Mouse (Mus musculus): ENCODE data around the gene Il11ra1. TPM values are rescaled to one million over a fixed set of nuclear protein-coding genes. Genes with fewer than 3 reads are reported as not detected.

The Il11ra1 gene
- total and polyA plus RNA-seq, 2 experiments from 2014 or later: 17.2 to 29.1 TPM

- H3K4me2 ChIP-seq (ENCODE audit: low read depth): peak within 1 kb of the TSS; percentile 65
- peak within 1 kb of the TSS; percentile 94 for H3K9ac ChIP-seq
Observed at GRCm38 (mm10) chr4:41722918-41723351, 23.1 kb downstream of the Il11ra1 start, which contains the start of gene Dctn3. TSS of gene Dctn3 (minus strand) at chr4:41723170.

GRCm38 (mm10) chr4:41726826-41727621 lies 27.2 kb downstream of the Il11ra1 start:
- no peak for TF ChIP-seq CTCF (IDR thresholded peaks at IDR 0.05; ENCODE audit: low read depth)
- H3K27me3 ChIP-seq (ENCODE audit: insufficient read depth, low read length): peaks cover 45% of the 10 kb centered on the region
- H3K9ac ChIP-seq: no peak overlapping the region
- no peak overlapping the region for H3K4me2 ChIP-seq (ENCODE audit: low read depth)
- no peak for ATAC-seq
- no peak for DNase-seq
- H3K27ac ChIP-seq (ENCODE audit: low read depth, low read length): no peak overlapping the region
- no peak overlapping the region for H3K4me3 ChIP-seq (ENCODE audit: low read depth, low read length)
- H3K36me3 ChIP-seq (ENCODE audit: insufficient read depth): no peaks in the 10 kb centered on the region
- WGBS: 4% methylated on average over 20 of the region's 20 CpGs
- peaks cover 5% of the 10 kb centered on the region; the same call in 1 of the 2 replicates for H3K4me1 ChIP-seq (ENCODE audit: insufficient read depth)
- no peaks in the 10 kb centered on the region for H3K9me3 ChIP-seq (ENCODE audit: low read length)

More at GRCm38 (mm10) chr4:41722918-41723351, 23.1 kb downstream of the Il11ra1 start, which contains the start of gene Dctn3:
- under 1% methylated on average over 27 of the region's 27 CpGs for WGBS
- Histone ChIP-seq H3K9me3 (ENCODE audit: low read length) (no peaks in the 10 kb centered on the region), H3K27ac (ENCODE audit: low read depth, low read length) (peak within 1 kb of the TSS; percentile 70), H3K27me3 (ENCODE audit: insufficient read depth, low read length) (peaks cover 23% of the 10 kb centered on the region), H3K36me3 (ENCODE audit: insufficient read depth) (peaks cover 26% of the 10 kb centered on the region), H3K4me3 (ENCODE audit: low read depth, low read length) (peak within 1 kb of the TSS; percentile 89), H3K4me1 (ENCODE audit: insufficient read depth) (peaks cover 10% of the 10 kb centered on the region; the same call in 1 of the 2 replicates)
- DNase-seq (peak; percentile 96), ATAC-seq (peak; percentile 99)
- TF ChIP-seq CTCF (IDR thresholded peaks at IDR 0.05; ENCODE audit: low read depth): no peak

- no peaks in the 10 kb centered on the region for H3K36me3 ChIP-seq (ENCODE audit: insufficient read depth)
- 2% methylated on average over 49 of the region's 50 CpGs for WGBS
- peak within 1 kb of the TSS; percentile 43 for H3K9ac ChIP-seq
- H3K4me2 ChIP-seq (ENCODE audit: low read depth): peak within 1 kb of the TSS; percentile 69
- no peaks in the 10 kb centered on the region; the same call in 1 of the 2 replicates for H3K4me1 ChIP-seq (ENCODE audit: insufficient read depth)
- peaks cover 34% of the 10 kb centered on the region for H3K27me3 ChIP-seq (ENCODE audit: insufficient read depth, low read length)
- TF ChIP-seq CTCF (IDR thresholded peaks at IDR 0.05; ENCODE audit: low read depth): no peak; the same call in 1 of the 2 replicates
- H3K9me3 ChIP-seq (ENCODE audit: low read length): no peaks in the 10 kb centered on the region
- ATAC-seq (no peak), DNase-seq (no peak)
- H3K4me3 ChIP-seq (ENCODE audit: low read depth, low read length): peak within 1 kb of the TSS; percentile 36
- H3K27ac ChIP-seq (ENCODE audit: low read depth, low read length): no peak within 1 kb of the TSS
Observed at GRCm38 (mm10) chr4:41731052-41731765, 31.4 kb downstream of the Il11ra1 start, which contains the start of gene Arid3c. TSS of gene Arid3c (minus strand) at chr4:41731142.

- H3K9me3 ChIP-seq (ENCODE audit: low read length): no peaks in the 10 kb centered on the region
- DNase-seq (peak; percentile 88), ATAC-seq (peak; percentile 75)
- no peak overlapping the region for H3K4me3 ChIP-seq (ENCODE audit: low read depth, low read length)
- no peak overlapping the region for H3K4me2 ChIP-seq (ENCODE audit: low read depth)
- peak; percentile 95 for TF ChIP-seq CTCF (IDR thresholded peaks at IDR 0.05; ENCODE audit: low read depth)
- no peaks in the 10 kb centered on the region; the same call in 1 of the 2 replicates for H3K36me3 ChIP-seq (ENCODE audit: insufficient read depth)
- H3K4me1 ChIP-seq (ENCODE audit: insufficient read depth): peaks cover 7% of the 10 kb centered on the region; the same call in 1 of the 2 replicates
- WGBS: 43% methylated on average over 8 of the region's 8 CpGs
- no peak overlapping the region for H3K9ac ChIP-seq
- no peak overlapping the region for H3K27ac ChIP-seq (ENCODE audit: low read depth, low read length)
- H3K27me3 ChIP-seq (ENCODE audit: insufficient read depth, low read length): peaks cover 3% of the 10 kb centered on the region; the same call in 1 of the 2 replicates
Observed at GRCm38 (mm10) chr4:41737602-41738255, 37.9 kb downstream of the Il11ra1 start.

GRCm38 (mm10) chr4:41738256-41738603 lies 38.4 kb downstream of the Il11ra1 start:
- no peak for TF ChIP-seq CTCF (IDR thresholded peaks at IDR 0.05; ENCODE audit: low read depth)
- no peak for DNase-seq

GRCm38 (mm10) chr4:41739260-41739659 lies 39.5 kb downstream of the Il11ra1 start:
- DNase-seq: no peak
- Histone ChIP-seq H3K4me3 (ENCODE audit: low read depth, low read length) (no peak overlapping the region), H3K4me2 (ENCODE audit: low read depth) (peak overlapping the region; percentile 75), H3K27me3 (ENCODE audit: insufficient read depth, low read length) (no peaks in the 10 kb centered on the region), H3K9me3 (ENCODE audit: low read length) (no peaks in the 10 kb centered on the region), H3K4me1 (ENCODE audit: insufficient read depth) (peaks cover 7% of the 10 kb centered on the region; the same call in 1 of the 2 replicates), H3K36me3 (ENCODE audit: insufficient read depth) (no peaks in the 10 kb centered on the region; the same call in 1 of the 2 replicates), H3K9ac (no peak overlapping the region), H3K27ac (ENCODE audit: low read depth, low read length) (no peak overlapping the region)
- no peak for TF ChIP-seq CTCF (IDR thresholded peaks at IDR 0.05; ENCODE audit: low read depth)
- no peak for ATAC-seq
- 93% methylated on average over 13 of the region's 13 CpGs for WGBS

More at GRCm38 (mm10) chr4:41738256-41738603, 38.4 kb downstream of the Il11ra1 start:
- ATAC-seq: no peak
- no peak overlapping the region for H3K27ac ChIP-seq (ENCODE audit: low read depth, low read length)
- H3K36me3 ChIP-seq (ENCODE audit: insufficient read depth): no peaks in the 10 kb centered on the region; the same call in 1 of the 2 replicates
- no peaks in the 10 kb centered on the region for H3K27me3 ChIP-seq (ENCODE audit: insufficient read depth, low read length)
- WGBS: 61% methylated on average over 1 of the region's 1 CpGs
- no peak overlapping the region for H3K9ac ChIP-seq
- H3K4me2 ChIP-seq (ENCODE audit: low read depth): no peak overlapping the region
- H3K9me3 ChIP-seq (ENCODE audit: low read length): no peaks in the 10 kb centered on the region
- H3K4me1 ChIP-seq (ENCODE audit: insufficient read depth): peaks cover 7% of the 10 kb centered on the region; the same call in 1 of the 2 replicates
- H3K4me3 ChIP-seq (ENCODE audit: low read depth, low read length): no peak overlapping the region

All from forebrain, postnatal 0 days (tissue).